In the genomic region with DNA sequence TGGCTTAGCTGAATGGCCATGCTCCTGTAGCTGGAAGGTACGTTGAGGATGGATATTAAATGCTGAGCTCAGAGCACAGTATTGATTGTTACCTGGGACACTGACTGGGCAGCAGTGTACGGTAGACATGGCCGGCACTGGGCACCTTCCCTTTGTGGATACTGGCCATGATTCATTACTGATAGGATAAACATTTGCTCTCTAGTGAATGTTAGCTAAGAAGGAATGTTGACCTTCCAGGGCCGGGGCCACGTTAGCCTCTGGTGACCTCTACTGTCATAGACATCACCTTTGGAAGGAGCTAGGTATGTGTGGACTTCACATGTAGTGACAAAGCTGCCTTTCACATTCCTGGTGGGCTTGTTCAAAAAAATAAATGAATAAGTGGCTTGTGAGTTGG, we compare ENCODE assay signal across 19 mouse cellular contexts. TPM values are rescaled to one million over a fixed set of nuclear protein-coding genes. Genes with fewer than 3 reads are reported as not detected.
DNase-seq lines count a peak whose midpoint lies in the region; ATAC-seq and TF ChIP-seq lines count a peak whose summit lies in the region.
"Had no signal": no experiment of that assay in that cellular context is flagged by ENCODE, and none has a peak within 500 bp of the region (broad histone marks: within the 10 kb centered on the region; RNA-seq: fewer than 3 reads in every experiment).

No protein-coding gene starts in this region.

- WGBS in liver, embryonic 13.5 days (ENCODE audit: insufficient replicate concordance) = 61% methylated on average over 5 of the region's 5 CpGs
- WGBS in liver, embryonic 11.5 days = 58% methylated on average over 5 of the region's 5 CpGs
- 62% methylated on average over 5 of the region's 5 CpGs for WGBS in liver, embryonic 16.5 days (ENCODE audit: insufficient replicate concordance)

- TF ChIP-seq POLR2A in testis, adult 2 months (IDR thresholded peaks at IDR 0.05; ENCODE audit: control insufficient read depth, low read depth, low read length) = no peak

- no peak for TF ChIP-seq CTCF in testis, adult 2 months (IDR thresholded peaks at IDR 0.05; ENCODE audit: control insufficient read depth, insufficient read depth, insufficient replicate concordance, low read depth, low read length)

- no peak overlapping the region for H3K4me2 ChIP-seq in liver, embryonic 13.5 days
- H3K4me2 ChIP-seq in liver, embryonic 11.5 days = no peak overlapping the region
- H3K4me2 ChIP-seq in liver, embryonic 16.5 days (ENCODE audit: low read depth, low read length) = no peak overlapping the region
- H3K4me2 ChIP-seq: embryonic facial prominence, embryonic 12.5 days; embryonic facial prominence, embryonic 15.5 days; heart, embryonic 12.5 days; heart, embryonic 15.5 days; hindbrain, embryonic 14.5 days had no signal

- no peak overlapping the region for H3K9ac ChIP-seq in liver, embryonic 13.5 days
- H3K9ac ChIP-seq in liver, embryonic 11.5 days (ENCODE audit: low read depth, low read length) = no peak overlapping the region
- no peak overlapping the region for H3K9ac ChIP-seq in liver, embryonic 16.5 days (ENCODE audit: low read depth, low read length)
- H3K9ac ChIP-seq: embryonic facial prominence, embryonic 12.5 days; embryonic facial prominence, embryonic 15.5 days; forebrain, postnatal 0 days; heart, embryonic 12.5 days; heart, embryonic 15.5 days; hindbrain, embryonic 14.5 days had no signal

- no peak overlapping the region for H3K27ac ChIP-seq in liver, embryonic 13.5 days
- no peak overlapping the region for H3K27ac ChIP-seq in liver, embryonic 11.5 days (ENCODE audit: low read depth, low read length)
- H3K27ac ChIP-seq in testis, adult 2 months (ENCODE audit: control insufficient read depth, insufficient read depth, low read depth, low read length) = no peak overlapping the region
- no peak overlapping the region for H3K27ac ChIP-seq in liver, embryonic 16.5 days (ENCODE audit: low read length)
- H3K27ac ChIP-seq: embryonic facial prominence, embryonic 12.5 days; embryonic facial prominence, embryonic 15.5 days; gastrocnemius, adult 2 months; heart, embryonic 15.5 days; hindbrain, embryonic 14.5 days had no signal

- peaks cover 10% of the 10 kb centered on the region for H3K36me3 ChIP-seq in liver, embryonic 13.5 days
- no peaks in the 10 kb centered on the region for H3K36me3 ChIP-seq in liver, embryonic 11.5 days (ENCODE audit: control insufficient read depth, insufficient read depth, low read length)
- no peaks in the 10 kb centered on the region for H3K36me3 ChIP-seq in testis, adult 2 months (ENCODE audit: control insufficient read depth, insufficient read depth, low read length)
- H3K36me3 ChIP-seq in liver, embryonic 16.5 days (ENCODE audit: control insufficient read depth, insufficient read depth) = no peaks in the 10 kb centered on the region; the same call in 1 of the 2 replicates

- no peaks in the 10 kb centered on the region for H3K9me3 ChIP-seq in liver, embryonic 13.5 days (replicated peaks)
- no peaks in the 10 kb centered on the region for H3K9me3 ChIP-seq in liver, embryonic 11.5 days (ENCODE audit: control insufficient read depth, low read length)
- no peaks in the 10 kb centered on the region for H3K9me3 ChIP-seq in liver, embryonic 16.5 days (replicated peaks; ENCODE audit: control insufficient read depth, low read length)
- H3K9me3 ChIP-seq: embryonic facial prominence, embryonic 12.5 days; embryonic facial prominence, embryonic 15.5 days; heart, embryonic 12.5 days; heart, embryonic 15.5 days had no signal

- H3K4me3 ChIP-seq in liver, embryonic 13.5 days (replicated peaks) = no peak overlapping the region
- H3K4me3 ChIP-seq in liver, embryonic 11.5 days (ENCODE audit: low read depth, low read length) = no peak overlapping the region
- H3K4me3 ChIP-seq in testis, adult 2 months (ENCODE audit: control insufficient read depth, low read depth, low read length) = peak overlapping the region; percentile 62
- no peak overlapping the region for H3K4me3 ChIP-seq in liver, embryonic 16.5 days (ENCODE audit: low read depth, low read length)
- H3K4me3 ChIP-seq: embryonic facial prominence, embryonic 12.5 days; embryonic facial prominence, embryonic 15.5 days; gastrocnemius, adult 2 months; heart, embryonic 12.5 days; heart, embryonic 15.5 days had no signal

- DNase-seq in liver, embryonic 13.5 days = no peak
- DNase-seq in liver, embryonic 11.5 days (ENCODE audit: low spot score) = no peak
- no peak for DNase-seq in testis, postnatal 14 days (ENCODE audit: low spot score)
- peak; percentile 20 for DNase-seq in yolk sac, embryonic 10.5 days (ENCODE audit: low spot score)
- DNase-seq in cerebellum, adult 18-20 months = no peak
- DNase-seq: adrenal gland, adult 8-10 months had no signal

- H3K27me3 ChIP-seq in liver, embryonic 13.5 days = peaks cover 24% of the 10 kb centered on the region
- peaks cover 2% of the 10 kb centered on the region; the same call in 1 of the 2 replicates for H3K27me3 ChIP-seq in liver, embryonic 11.5 days (replicated peaks; ENCODE audit: control insufficient read depth, insufficient read depth, low read length)
- H3K27me3 ChIP-seq in testis, adult 2 months (ENCODE audit: control insufficient read depth, insufficient read depth, low read length) = no peaks in the 10 kb centered on the region
- peaks cover 14% of the 10 kb centered on the region for H3K27me3 ChIP-seq in liver, embryonic 16.5 days (ENCODE audit: control insufficient read depth, insufficient read depth, low read depth, low read length)
- H3K27me3 ChIP-seq: embryonic facial prominence, embryonic 12.5 days; embryonic facial prominence, embryonic 15.5 days had no signal

- 0 out of 2 replicates have a peak, but pooled peaks have one; percentile 20 for ATAC-seq in liver, embryonic 13.5 days (ENCODE audit: low read depth)
- ATAC-seq in liver, embryonic 11.5 days (replicated peaks; ENCODE audit: low FRiP score) = no peak
- ATAC-seq in liver, embryonic 16.5 days (ENCODE audit: low read depth) = peak; percentile 71
- ATAC-seq in megakaryocyte, adult 5-6 weeks (ENCODE audit: poor library complexity, severe bottlenecking) = no peak

- peaks cover 10% of the 10 kb centered on the region for H3K4me1 ChIP-seq in liver, embryonic 13.5 days (replicated peaks)
- peaks cover 2% of the 10 kb centered on the region; the same call in 1 of the 2 replicates for H3K4me1 ChIP-seq in liver, embryonic 11.5 days (replicated peaks; ENCODE audit: control insufficient read depth, insufficient read depth, low read length)
- peaks cover 5% of the 10 kb centered on the region for H3K4me1 ChIP-seq in testis, adult 2 months (ENCODE audit: control insufficient read depth, insufficient read depth, low read length)
- H3K4me1 ChIP-seq in liver, embryonic 16.5 days (ENCODE audit: control insufficient read depth, low read depth, low read length) = peaks cover 3% of the 10 kb centered on the region
- H3K4me1 ChIP-seq: embryonic facial prominence, embryonic 12.5 days; embryonic facial prominence, embryonic 15.5 days had no signal

RNA-seq across cellular contexts. Expression of gene Tsku, which starts 13.7 kb away (rescaled TPM):
- 1.1 and 1.8 TPM in 2 replicates for polyA plus RNA-seq in liver, embryonic 13.5 days (2015; fragmentation: Nextera tagmentation; extraction: Ambion mirVana)
- 4.3 and 4.8 TPM in 2 replicates for polyA plus RNA-seq in liver, embryonic 11.5 days (2014; fragmentation: Nextera tagmentation; extraction: Ambion mirVana)
- 5.1 and 5.6 TPM in 2 replicates for polyA plus RNA-seq in testis, adult 2 months (2012; rRNA removed)
- 1.9 and 2.4 TPM in 2 replicates for polyA plus RNA-seq in liver, embryonic 16.5 days (2015; fragmentation: Nextera tagmentation; extraction: Ambion mirVana)
- not detected in 2 replicates for total RNA-seq in megakaryocyte, adult 5-6 weeks (2015)
- total RNA-seq in megakaryocyte, adult 5-6 weeks (2017) = 0.07 and 0.37 TPM in 2 replicates
- total RNA-seq: common myeloid progenitor, adult 5-6 weeks had no signal
- polyA plus RNA-seq: activated CD4-positive, CD25-positive, alpha-beta regulatory T cell, adult 4 months; CD4-positive, CD25-positive, alpha-beta regulatory T cell, adult 4 months had no signal

RNA-seq across cellular contexts. Expression of gene Acer3, which starts 26.5 kb away (rescaled TPM):
- polyA plus RNA-seq in liver, embryonic 13.5 days (2015; fragmentation: Nextera tagmentation; extraction: Ambion mirVana) = 24.4 and 28.9 TPM in 2 replicates
- polyA plus RNA-seq in liver, embryonic 11.5 days (2014; fragmentation: Nextera tagmentation; extraction: Ambion mirVana) = 35.2 and 35.8 TPM in 2 replicates
- polyA plus RNA-seq in testis, adult 2 months (2012; rRNA removed) = 6.2 and 11.3 TPM in 2 replicates
- 22.6 and 23.2 TPM in 2 replicates for polyA plus RNA-seq in liver, embryonic 16.5 days (2015; fragmentation: Nextera tagmentation; extraction: Ambion mirVana)
- 98.2 and 107 TPM in 2 replicates for total RNA-seq in megakaryocyte, adult 5-6 weeks (2015)
- 84.2 and 85.4 TPM in 2 replicates for total RNA-seq in megakaryocyte, adult 5-6 weeks (2017)

Comparison
In these comparisons a context has a peak if more than half of its experiments do, and no peak if none do; other contexts are left out.
1. ATAC-seq: peak in liver, embryonic 13.5 days (single experiment) and liver, embryonic 16.5 days (single experiment); none in liver, embryonic 11.5 days (single experiment) and megakaryocyte, adult 5-6 weeks (single experiment).